Mouse (Mus musculus) gastrocnemius, postnatal 14 days (tissue): ENCODE results near the gene Hck. TPM values are rescaled to one million over a fixed set of nuclear protein-coding genes. Genes with fewer than 3 reads are reported as not detected.
A peak's percentile ranks its signal among the peaks of the same experiment; 100 is the strongest.

Experiments
- DNase-seq: peaks from one replicate; pipeline ENCODE4 v3.0.0; 2021; ENCODE audit warnings: mixed read lengths
- intact Hi-C: fragments of 180-260 bp; cut with DNase I; formaldehyde crosslinking; loops from one replicate; pipeline ENCODE4 v1.15.1; 2025; ENCODE audit warnings: low total_unique reads
- long read RNA-seq, 2 experiments: library from polyadenylated mRNA; stranded (forward); transcript quantifications; one replicate each; pipeline ENCODE4 v2.0.0; 2021
- total RNA-seq, 2 experiments: library from RNA; stranded (reverse); gene quantifications; 2 replicates each; pipeline ENCODE4 v1.2.3; 2021

Gene Hck
- under 1 TPM; 0.60 to 0.76 TPM for total RNA-seq
- long read RNA-seq, experiment 1, partial matches to known transcripts: 0 of 1 reads
- long read RNA-seq, experiment 1, other reads (novel, unspliced or antisense): 0 of 1 reads
- long read RNA-seq, experiment 2: 0 reads

GRCm38 (mm10) chr2:153108313-153109264 lies at the start of gene Hck:
Gene Hck (plus strand): TSS chr2:153108468.
- DNase-seq: peak; percentile 57
- intact Hi-C loops: no loop called here

- intact Hi-C loops: no loop called here
- no peak for DNase-seq
Measured at GRCm38 (mm10) chr2:153060216-153060615, 48.1 kb upstream of the Hck start.

GRCm38 (mm10) chr2:153063394-153063793 lies 44.9 kb upstream of the Hck start:
- intact Hi-C loops: no loop called here
- no peak for DNase-seq

GRCm38 (mm10) chr2:153064190-153064970 lies 43.9 kb upstream of the Hck start:
- intact Hi-C loops: no loop called here
- DNase-seq: no peak

- intact Hi-C loops: no loop called here
- no peak for DNase-seq
Measured at GRCm38 (mm10) chr2:153065747-153066508, 42.3 kb upstream of the Hck start, which contains the start of gene Ccm2l. Gene Ccm2l (plus strand): TSS chr2:153065955.

GRCm38 (mm10) chr2:153066991-153067390 lies 41.3 kb upstream of the Hck start:
- DNase-seq: no peak
- intact Hi-C loops: no loop called here

GRCm38 (mm10) chr2:153070762-153071490 lies 37.3 kb upstream of the Hck start:
- DNase-seq: no peak
- intact Hi-C loops: no loop called here

GRCm38 (mm10) chr2:153071491-153072184 lies 36.6 kb upstream of the Hck start:
- DNase-seq: peak; percentile 32
- intact Hi-C loops: no loop called here

GRCm38 (mm10) chr2:153074651-153075050 lies 33.6 kb upstream of the Hck start:
- intact Hi-C loops: no loop called here
- DNase-seq: no peak

GRCm38 (mm10) chr2:153075961-153076360 lies 32.3 kb upstream of the Hck start:
- DNase-seq: no peak
- intact Hi-C loops: no loop called here

GRCm38 (mm10) chr2:153080841-153081523 lies 27.3 kb upstream of the Hck start:
- peak; percentile 68 for DNase-seq
- intact Hi-C loops: no loop called here

- intact Hi-C loops: no loop called here
- no peak for DNase-seq
Measured at GRCm38 (mm10) chr2:153081866-153082265, 26.4 kb upstream of the Hck start.

GRCm38 (mm10) chr2:153083275-153083674 lies 25.0 kb upstream of the Hck start:
- DNase-seq: no peak
- intact Hi-C loops: no loop called here

- intact Hi-C loops: no loop called here
Measured at GRCm38 (mm10) chr2:153083824-153084223, 24.4 kb upstream of the Hck start.

GRCm38 (mm10) chr2:153084261-153084976 lies 23.8 kb upstream of the Hck start:
- intact Hi-C loops: no loop called here
- no peak for DNase-seq

More at GRCm38 (mm10) chr2:153083824-153084223, 24.4 kb upstream of the Hck start:
- no peak for DNase-seq

- intact Hi-C loops: no loop called here
- no peak for DNase-seq
Measured at GRCm38 (mm10) chr2:153085556-153085955, 22.7 kb upstream of the Hck start.

- no peak for DNase-seq
- intact Hi-C loops: no loop called here
Measured at GRCm38 (mm10) chr2:153086166-153086565, 22.1 kb upstream of the Hck start.
